Mouse (Mus musculus) urinary bladder, adult 18-20 months (tissue): ENCODE data around the gene Taar1.

ENCODE experiments used
- DNase-seq, 2 experiments: peaks; one replicate each; pipeline ENCODE4 v3.0.0; 2022; ENCODE audit warnings: low spot score in 2 of 2, mixed read lengths in 2 of 2

The Taar1 gene

DNA sequence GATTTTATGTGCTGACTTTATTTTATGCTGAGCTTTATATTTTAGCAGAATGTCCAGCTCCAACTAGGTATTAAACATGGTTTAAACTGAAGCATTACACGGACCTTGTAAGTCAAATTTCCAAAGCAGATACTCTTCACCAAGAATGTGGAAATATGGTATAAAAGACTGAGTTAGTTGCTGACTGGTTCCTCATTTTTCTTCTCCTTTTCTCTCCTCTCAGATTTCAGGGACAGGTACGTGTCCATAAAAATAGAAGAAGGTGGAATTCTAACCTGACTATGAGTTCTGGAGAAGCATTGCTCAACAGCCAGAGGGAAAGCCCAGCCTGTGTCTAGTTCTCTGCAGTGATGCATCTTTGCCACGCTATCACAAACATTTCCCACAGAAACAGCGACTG, at the start of gene Taar1:
TSS of gene Taar1 (plus strand) at position 301 of the 400 bp plus-strand sequence.
- DNase-seq: no peak

- no peak for DNase-seq
Observed at GRCm38 (mm10) chr10:23880695-23881094, 39.5 kb upstream of the Taar1 start.

DNA sequence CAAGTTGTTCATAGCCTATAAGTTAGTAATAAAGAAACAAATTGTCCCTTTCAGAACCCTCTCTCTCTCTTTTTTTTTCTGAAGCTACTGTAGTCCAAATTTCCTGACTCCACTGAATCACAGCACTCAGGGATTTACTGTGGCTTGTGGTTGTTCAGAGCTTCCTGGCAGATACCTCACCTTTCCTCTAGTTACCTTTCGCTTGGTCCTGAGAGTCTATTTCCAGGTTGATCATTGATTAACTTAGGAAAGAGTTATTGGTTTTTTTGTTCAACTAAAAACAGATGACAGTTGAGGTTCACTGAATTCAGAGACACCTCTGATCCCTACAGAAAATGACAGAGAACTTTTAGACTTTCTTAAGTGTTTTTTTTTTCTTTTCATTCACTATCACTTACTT, 35.2 kb upstream of the Taar1 start:
- no peak for DNase-seq

- DNase-seq: no peak
Observed at GRCm38 (mm10) chr10:23886060-23886459, 34.1 kb upstream of the Taar1 start.

GRCm38 (mm10) chr10:23892987-23893386, 27.2 kb upstream of the Taar1 start:
- DNase-seq: no peak

GRCm38 (mm10) chr10:23894601-23895349, 25.4 kb upstream of the Taar1 start, which contains the start of gene Vnn1:
TSS of gene Vnn1 (plus strand) at chr10:23894688.
- no peak for DNase-seq

- DNase-seq: no peak
Observed at GRCm38 (mm10) chr10:23895376-23895775, 24.8 kb upstream of the Taar1 start.

DNA sequence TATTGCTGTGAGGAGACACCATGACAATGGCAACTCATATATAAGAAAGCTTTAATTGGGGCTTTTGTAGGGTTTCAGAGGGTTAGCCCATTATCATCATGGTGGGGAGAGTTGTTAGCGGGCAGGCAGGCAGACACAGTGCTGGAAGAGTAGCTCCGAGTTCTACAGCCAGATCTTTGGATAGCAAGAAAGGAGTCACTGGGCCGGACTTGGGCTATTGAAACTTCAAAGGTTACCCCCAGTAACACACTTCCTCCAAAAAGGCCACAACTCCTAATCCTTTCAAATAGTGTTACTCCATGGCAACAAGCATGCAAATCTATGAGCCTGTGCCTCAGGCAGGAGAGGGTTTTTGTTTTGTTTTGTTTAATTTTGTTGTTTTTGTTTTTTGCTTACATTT, 19.0 kb upstream of the Taar1 start:
- DNase-seq: no peak

DNA sequence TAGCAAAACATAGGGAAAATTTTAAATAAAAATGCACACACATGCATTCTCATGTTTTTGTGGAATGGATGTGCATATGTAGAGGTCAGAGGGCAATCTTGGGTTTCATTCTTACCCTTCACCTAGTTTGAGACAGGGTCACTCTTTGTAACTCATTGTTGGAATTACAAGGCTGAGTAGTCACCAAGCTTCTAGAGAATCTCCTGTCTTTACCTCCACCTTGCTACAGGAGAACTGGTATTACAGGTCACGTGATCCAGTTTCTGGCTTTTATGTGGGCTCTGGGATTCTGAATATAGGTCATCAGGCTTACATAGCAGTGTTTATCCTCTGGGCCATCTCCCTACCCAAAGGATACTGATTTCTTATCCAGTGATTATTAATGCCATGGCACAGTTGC, 14.5 kb upstream of the Taar1 start:
- no peak for DNase-seq

DNA sequence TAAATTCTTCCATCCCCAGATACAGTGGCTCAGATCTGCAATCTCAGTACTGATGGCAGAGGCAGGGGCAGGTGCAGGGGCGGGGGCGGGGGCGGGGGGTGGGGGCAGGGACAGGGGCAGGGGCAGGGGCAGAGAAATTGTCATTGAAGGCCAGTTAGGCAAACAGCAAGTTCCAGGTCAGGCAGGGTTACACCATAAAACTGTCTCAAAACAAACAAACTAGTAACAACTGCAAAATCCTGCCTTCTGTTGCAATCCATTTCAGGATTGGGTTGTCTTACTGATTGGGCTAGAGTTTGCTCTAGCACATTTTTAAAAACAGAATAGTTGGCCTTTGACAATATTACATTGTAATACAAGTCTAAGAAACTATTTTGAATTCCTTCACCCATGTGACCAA, 2.3 kb downstream of the Taar1 start:
- DNase-seq: no peak

DNA sequence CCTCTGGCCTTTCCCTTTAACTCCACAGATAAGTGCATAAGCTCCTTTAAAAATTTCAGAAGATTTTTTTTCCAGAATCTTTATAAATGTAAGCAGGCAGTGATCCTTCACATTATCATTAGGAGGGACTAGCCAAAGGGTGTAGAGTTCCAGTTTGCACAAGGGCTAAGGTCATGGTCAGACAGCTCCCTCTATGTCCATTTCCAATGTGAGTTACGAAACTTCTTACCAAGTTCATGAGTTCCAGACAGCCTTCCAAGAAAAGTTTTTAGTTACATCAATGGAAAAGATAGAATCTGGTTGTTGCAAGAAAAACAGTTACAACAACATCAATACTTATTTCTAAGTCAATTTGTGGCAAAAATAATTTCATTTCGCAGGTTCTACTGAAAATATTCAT, 3.8 kb downstream of the Taar1 start:
- no peak for DNase-seq

GRCm38 (mm10) chr10:23937613-23938012, 17.5 kb downstream of the Taar1 start:
- no peak for DNase-seq

GRCm38 (mm10) chr10:23938312-23938711, 18.2 kb downstream of the Taar1 start, which contains the start of gene Taar2:
TSS of gene Taar2 (plus strand) at chr10:23938572.
- no peak for DNase-seq

GRCm38 (mm10) chr10:23942465-23942864, 22.3 kb downstream of the Taar1 start:
- DNase-seq: no peak

- no peak for DNase-seq
Observed at GRCm38 (mm10) chr10:23948026-23948425, 27.9 kb downstream of the Taar1 start.

DNA sequence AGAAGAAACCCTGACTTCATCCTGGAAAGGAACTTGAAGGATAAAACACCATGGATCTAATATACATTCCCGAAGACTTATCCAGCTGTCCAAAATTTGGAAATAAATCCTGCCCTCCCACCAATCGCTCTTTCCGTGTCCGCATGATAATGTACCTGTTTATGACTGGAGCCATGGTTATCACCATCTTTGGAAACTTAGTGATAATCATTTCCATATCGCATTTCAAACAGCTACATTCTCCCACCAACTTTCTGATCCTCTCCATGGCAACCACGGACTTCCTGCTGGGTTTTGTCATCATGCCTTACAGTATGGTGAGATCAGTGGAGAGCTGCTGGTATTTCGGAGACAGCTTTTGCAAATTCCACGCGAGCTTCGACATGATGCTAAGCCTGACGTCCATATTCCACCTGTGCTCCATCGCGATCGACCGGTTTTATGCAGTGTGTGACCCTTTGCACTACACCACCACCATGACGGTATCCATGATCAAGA, 29.4 kb downstream of the Taar1 start, which contains the start of gene Taar3:
TSS of gene Taar3 (plus strand) at position 51 of the 498 bp plus-strand sequence.
- DNase-seq: no peak

GRCm38 (mm10) chr10:23951714-23952113, 31.6 kb downstream of the Taar1 start:
- no peak for DNase-seq

GRCm38 (mm10) chr10:23959071-23959470, 38.9 kb downstream of the Taar1 start:
- DNase-seq: peak; percentile 15 to 58

- no peak for DNase-seq
Observed at GRCm38 (mm10) chr10:23960444-23960915, 40.3 kb downstream of the Taar1 start, which contains the start of gene Taar4. TSS of gene Taar4 (plus strand) at chr10:23960494.

GRCm38 (mm10) chr10:23963444-23963843, 43.3 kb downstream of the Taar1 start:
- no peak for DNase-seq

DNA sequence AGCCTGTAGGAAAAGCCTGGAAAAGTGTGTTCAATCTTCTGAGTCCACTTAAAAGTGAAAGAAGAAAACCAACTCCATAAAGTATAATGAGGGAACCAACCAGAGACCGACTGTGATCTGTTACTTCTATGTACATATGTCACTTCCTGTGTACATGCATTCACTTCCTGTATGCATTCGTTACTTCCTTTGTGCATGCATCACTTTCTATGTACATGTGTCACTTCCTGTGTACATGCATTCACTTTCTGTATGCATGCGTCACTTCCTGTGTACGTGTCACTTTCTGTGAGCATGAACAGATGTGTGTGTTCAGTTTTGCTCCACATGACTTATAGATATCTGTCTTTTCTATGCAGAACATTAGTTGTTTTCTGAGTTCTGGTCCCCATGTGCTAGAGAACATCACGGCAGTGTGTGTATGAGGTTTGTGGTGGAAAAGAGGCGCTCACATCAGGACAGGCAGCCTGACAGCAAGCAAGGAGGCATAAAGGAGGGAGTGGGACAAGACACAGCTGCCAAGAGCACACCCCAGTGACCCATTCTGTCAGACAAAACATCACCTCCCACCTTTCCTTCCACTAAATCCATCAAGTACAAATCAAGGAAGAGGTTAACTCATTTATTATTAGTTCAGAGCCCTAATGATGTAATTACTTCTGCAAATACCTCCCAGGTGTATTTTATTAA, 44.9 kb downstream of the Taar1 start:
- DNase-seq: no peak

DNA sequence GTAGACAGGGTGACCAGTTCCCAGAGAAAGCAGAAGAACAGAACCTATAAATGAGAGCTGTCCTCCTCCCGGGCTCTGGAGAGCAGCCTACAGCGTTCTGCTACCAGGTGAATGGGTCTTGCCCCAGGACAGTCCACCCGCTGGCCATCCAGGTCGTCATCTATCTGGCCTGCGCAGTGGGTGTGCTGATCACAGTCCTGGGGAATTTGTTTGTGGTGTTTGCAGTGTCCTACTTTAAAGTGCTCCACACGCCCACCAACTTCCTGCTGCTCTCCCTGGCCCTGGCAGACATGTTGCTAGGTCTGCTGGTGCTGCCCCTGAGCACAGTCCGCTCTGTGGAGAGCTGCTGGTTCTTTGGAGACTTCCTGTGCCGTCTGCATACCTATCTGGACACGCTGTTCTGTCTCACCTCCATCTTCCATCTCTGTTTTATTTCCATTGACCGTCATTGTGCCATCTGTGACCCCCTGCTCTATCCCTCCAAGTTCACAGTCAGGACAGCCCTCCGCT, 50.6 kb downstream of the Taar1 start, which contains the start of gene Taar5:
TSS of gene Taar5 (plus strand) at position 51 of the 510 bp plus-strand sequence.
- no peak for DNase-seq
